ENCODE assay signal across 20 mouse cellular contexts in the genomic region with DNA sequence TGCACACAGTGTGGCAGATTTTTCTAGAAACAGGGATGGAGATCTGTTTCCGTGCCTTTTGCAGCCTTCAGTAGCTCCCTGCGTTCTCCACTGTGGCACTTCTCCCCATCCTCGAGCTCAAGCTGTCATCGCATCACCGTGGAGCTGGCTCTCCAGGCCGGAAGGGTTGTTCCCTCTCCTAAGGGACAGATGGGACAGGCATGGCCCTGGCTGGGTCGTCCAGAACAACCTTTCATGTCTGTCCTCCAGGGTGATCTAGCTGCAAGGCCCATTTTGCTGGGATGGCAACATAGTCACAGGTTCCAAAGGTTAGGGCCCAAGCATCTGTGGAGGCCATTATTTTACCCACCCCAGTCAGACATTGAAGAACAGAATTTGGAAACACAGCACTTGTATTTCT. TPM values are rescaled to one million over a fixed set of nuclear protein-coding genes. Genes with fewer than 3 reads are reported as not detected.
DNase-seq lines count a peak whose midpoint lies in the region; ATAC-seq and TF ChIP-seq lines count a peak whose summit lies in the region.
"Had no signal": no experiment of that assay in that cellular context is flagged by ENCODE, and none has a peak within 500 bp of the region (broad histone marks: within the 10 kb centered on the region; RNA-seq: fewer than 3 reads in every experiment).

No protein-coding gene starts in this region.

- H3K4me3 ChIP-seq in testis, adult 2 months (ENCODE audit: control insufficient read depth, low read depth, low read length), result peak overlapping the region; percentile 63
- H3K4me3 ChIP-seq: embryonic facial prominence, embryonic 10.5 days; embryonic facial prominence, embryonic 12.5 days; forebrain, embryonic 13.5 days; forebrain, embryonic 15.5 days had no signal

- TF ChIP-seq POLR2A in testis, adult 2 months (IDR thresholded peaks at IDR 0.05; ENCODE audit: control insufficient read depth, low read depth, low read length), result no peak

- ATAC-seq in cerebellum, adult (ENCODE audit: insufficient number of reproducible peaks, low FRiP score, low TSS enrichment), result peak; percentile 68; the same call in 1 of the 2 replicates
- ATAC-seq: activated CD4-positive, CD25-positive, alpha-beta regulatory T cell, adult 4 months; forebrain, embryonic 13.5 days; forebrain, embryonic 15.5 days; forebrain, postnatal 0 days; Patski had no signal

- no peaks in the 10 kb centered on the region for H3K4me1 ChIP-seq in testis, adult 2 months (ENCODE audit: control insufficient read depth, insufficient read depth, low read length)
- H3K4me1 ChIP-seq: embryonic facial prominence, embryonic 10.5 days; embryonic facial prominence, embryonic 12.5 days; forebrain, embryonic 13.5 days; forebrain, embryonic 15.5 days had no signal

- H3K27ac ChIP-seq in testis, adult 2 months (ENCODE audit: control insufficient read depth, insufficient read depth, low read depth, low read length), result no peak overlapping the region
- H3K27ac ChIP-seq: embryonic facial prominence, embryonic 10.5 days; embryonic facial prominence, embryonic 12.5 days; forebrain, embryonic 13.5 days; forebrain, embryonic 15.5 days had no signal

- DNase-seq in cerebellum, adult 11 months, result no peak
- DNase-seq in testis, postnatal 10 days (ENCODE audit: low spot score), result no peak
- no peak for DNase-seq in urinary bladder, postnatal 4 days (ENCODE audit: low spot score in 2 of 2)
- DNase-seq: adrenal gland, adult 8-10 months; adrenal gland, postnatal 14 days; adrenal gland, postnatal 36 days; cerebellum, adult 11-12 months; cerebellum, adult 2 months; cerebellum, adult 9-10 months; cerebellum, postnatal 10 days; forebrain, postnatal 0 days had no signal

- TF ChIP-seq CTCF in testis, adult 2 months (IDR thresholded peaks at IDR 0.05; ENCODE audit: control insufficient read depth, insufficient read depth, insufficient replicate concordance, low read depth, low read length), result no peak

- no peaks in the 10 kb centered on the region for H3K27me3 ChIP-seq in testis, adult 2 months (ENCODE audit: control insufficient read depth, insufficient read depth, low read length)
- H3K27me3 ChIP-seq: CH12.LX; forebrain, embryonic 15.5 days had no signal

- H3K36me3 ChIP-seq in testis, adult 2 months (ENCODE audit: control insufficient read depth, insufficient read depth, low read length), result peaks cover 4% of the 10 kb centered on the region
- H3K36me3 ChIP-seq: embryonic facial prominence, embryonic 10.5 days; embryonic facial prominence, embryonic 12.5 days; forebrain, embryonic 15.5 days had no signal

RNA-seq across cellular contexts. Expression of gene Shcbp1l, which starts 6.2 kb away (rescaled TPM):
- 110 and 111 TPM in 2 replicates for polyA plus RNA-seq in testis, adult 2 months (2012; rRNA removed)

RNA-seq across cellular contexts. Expression of gene Dhx9, which starts 56.3 kb away (rescaled TPM):
- 21.4 and 32.5 TPM in 2 replicates for polyA plus RNA-seq in testis, adult 2 months (2012; rRNA removed)
